In the genomic region with DNA sequence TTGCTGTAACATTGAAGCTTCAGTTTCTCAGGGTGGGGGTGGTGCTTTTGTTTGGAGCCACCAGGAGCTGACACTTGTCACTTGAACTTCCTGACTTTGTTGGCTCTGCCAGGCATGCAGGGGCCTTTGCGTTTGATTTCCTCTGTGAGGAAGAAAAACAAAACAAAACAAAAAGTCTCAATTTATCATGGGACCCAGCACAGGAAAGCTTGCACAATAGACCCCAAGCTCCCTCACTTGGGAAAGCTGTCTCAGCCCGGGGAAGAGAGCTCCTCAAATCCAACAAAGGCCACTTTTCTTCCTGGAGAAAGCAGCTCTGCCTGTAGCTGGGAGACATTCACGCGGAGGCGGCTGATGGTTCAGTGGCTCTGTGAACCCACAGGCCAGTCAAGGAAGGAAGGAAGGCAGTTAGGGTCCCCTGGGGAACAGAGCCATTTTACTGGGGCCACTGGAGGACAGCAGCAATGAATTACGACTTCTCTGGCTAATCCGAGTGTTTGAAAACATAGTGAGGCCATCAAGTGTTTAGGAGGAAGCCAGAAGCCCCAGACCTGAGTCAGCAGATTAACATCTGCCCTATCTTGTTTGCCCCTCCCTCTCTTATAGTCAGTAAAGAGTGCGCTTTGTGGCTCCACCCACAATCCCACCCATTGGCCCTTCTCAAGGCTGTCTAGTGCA, we compare ENCODE assay signal across 7 mouse cellular contexts. TPM values are rescaled to one million over a fixed set of nuclear protein-coding genes. Genes with fewer than 3 reads are reported as not detected.
DNase-seq lines count a peak whose midpoint lies in the region; ATAC-seq lines count a peak whose summit lies in the region.

No protein-coding gene starts in this region.

- no peaks in the 10 kb centered on the region for H3K9me3 ChIP-seq in limb, embryonic 10.5 days (replicated peaks)
- no peaks in the 10 kb centered on the region for H3K9me3 ChIP-seq in midbrain, embryonic 13.5 days

- intact Hi-C loops in heart, postnatal 36 days (cut with DNase I), result loop anchor here (1.0 kb wide), 1 partner anchor 25 kb away; no protein-coding TSS in a partner anchor

- no peak overlapping the region for H3K4me3 ChIP-seq in limb, embryonic 10.5 days
- H3K4me3 ChIP-seq in midbrain, embryonic 13.5 days (replicated peaks), result no peak overlapping the region

- H3K36me3 ChIP-seq in limb, embryonic 10.5 days, result 0 out of 2 replicates have a peak, but pooled peaks cover 2% of the 10 kb centered on the region
- no peaks in the 10 kb centered on the region for H3K36me3 ChIP-seq in midbrain, embryonic 13.5 days

- H3K27me3 ChIP-seq in limb, embryonic 10.5 days (ENCODE audit: low read depth, poor library complexity, severe bottlenecking), result no peaks in the 10 kb centered on the region
- H3K27me3 ChIP-seq in midbrain, embryonic 13.5 days, result no peaks in the 10 kb centered on the region

- WGBS in limb, embryonic 10.5 days, result 38% methylated on average over 8 of the region's 8 CpGs
- WGBS in midbrain, embryonic 13.5 days, result 32% methylated on average over 8 of the region's 8 CpGs

- DNase-seq in ZHBTc4 (ENCODE audit: low read depth, low spot score), result peak; percentile 50
- DNase-seq in c-Kit-positive CD71-positive TER-119-positive erythroid progenitor cells, embryonic 14.5 days (ENCODE audit: low spot score), result peak; percentile 11
- peak; percentile 60 to 70 for DNase-seq in heart, postnatal 36 days
- DNase-seq in limb, embryonic 10.5 days (ENCODE audit: low spot score), result no peak
- no peak for DNase-seq in urinary bladder, adult 2 months (ENCODE audit: low spot score)
- DNase-seq in cerebellum, adult 9-11 months, result no peak

- H3K27ac ChIP-seq in limb, embryonic 10.5 days, result peak overlapping the region; percentile 78
- 0 out of 2 replicates have a peak overlapping the region, but pooled peaks have one; percentile 16 for H3K27ac ChIP-seq in midbrain, embryonic 13.5 days

- peaks cover 39% of the 10 kb centered on the region for H3K4me1 ChIP-seq in limb, embryonic 10.5 days
- H3K4me1 ChIP-seq in midbrain, embryonic 13.5 days (replicated peaks), result peaks cover 25% of the 10 kb centered on the region

- H3K4me2 ChIP-seq in midbrain, embryonic 13.5 days (replicated peaks), result no peak overlapping the region

- ATAC-seq in midbrain, embryonic 13.5 days, result no peak

- H3K9ac ChIP-seq in midbrain, embryonic 13.5 days (replicated peaks), result no peak overlapping the region

RNA-seq across cellular contexts. Expression of gene Rfx8, which starts 15.3 kb away (rescaled TPM):
- under 1 TPM; 0.19 to 0.46 TPM for total RNA-seq in heart, postnatal 36 days (2021)
- polyA plus RNA-seq in limb, embryonic 10.5 days (2016; fragmentation: Nextera tagmentation; extraction: Ambion mirVana), result 0.35 and 0.79 TPM in 2 replicates
- polyA plus RNA-seq in midbrain, embryonic 13.5 days (2015; fragmentation: Nextera tagmentation; extraction: Ambion mirVana), result 0.13 and 0.28 TPM in 2 replicates
- 0.10 and 0.23 TPM in 2 replicates for polyA plus RNA-seq in urinary bladder, adult 2 months (2012; rRNA removed)

Comparison
In these comparisons a context has a peak if more than half of its experiments do, and no peak if none do; other contexts are left out.
1. DNase-seq: peak in ZHBTc4 (single experiment), c-Kit-positive CD71-positive TER-119-positive erythroid progenitor cells, embryonic 14.5 days (single experiment) and heart, postnatal 36 days (2 of 2); none in limb, embryonic 10.5 days (single experiment), urinary bladder, adult 2 months (single experiment) and cerebellum, adult 9-11 months (single experiment).